Mouse (Mus musculus) urinary bladder, postnatal 0 days (tissue): Measurements from ENCODE around the gene Spata31d1b. TPM values are rescaled to one million over a fixed set of nuclear protein-coding genes. Genes with fewer than 3 reads are reported as not detected.

Experiments used
- polyA plus RNA-seq: library from polyadenylated mRNA; unstranded; fragments of >200 nt; fragmentation: Nextera tagmentation; extraction: Ambion mirVana; gene quantifications from 2 replicates; pipeline ENCODE4 v1.2.1, GENCODE M21; 2015

Gene Spata31d1b
- polyA plus RNA-seq: not detected in 2 replicates

GRCm38 (mm10) chr13:59711984-59712383 lies at the start of gene Spata31d1b:
Spata31d1b (plus strand) TSS chr13:59712284.

GRCm38 (mm10) chr13:59675151-59676011 lies 36.7 kb upstream of the Spata31d1b start, which contains the start of gene Golm1:
Golm1 (minus strand) TSS chr13:59675811.

GRCm38 (mm10) chr13:59694008-59694407 lies 18.1 kb upstream of the Spata31d1b start, which contains the start of gene 4921517D22Rik:
4921517D22Rik (minus strand) TSS chr13:59694108.

GRCm38 (mm10) chr13:59710230-59710629 lies 1.9 kb upstream of the Spata31d1b start, which contains the start of gene Spata31d1a:
Spata31d1a (minus strand) TSS chr13:59710330.

GRCm38 (mm10) chr13:59731652-59732051 lies 19.6 kb downstream of the Spata31d1b start, which contains the start of gene Spata31d1d:
Spata31d1d (minus strand) TSS chr13:59731752.

GRCm38 (mm10) chr13:59746711-59747110 lies 34.6 kb downstream of the Spata31d1b start, which contains the start of gene 1700014D04Rik:
1700014D04Rik (minus strand) TSS chr13:59746752.

Other genes with a start within 250 kb of the Spata31d1b start
- gene Agtpbp1, start 127.1 kb upstream of the Spata31d1b start, polyA plus RNA-seq: 17.9 and 20.9 TPM in 2 replicates
- gene Naa35, start 127.0 kb upstream of the Spata31d1b start, polyA plus RNA-seq: 46.9 and 55.7 TPM in 2 replicates
- gene Golm1, start 36.5 kb upstream of the Spata31d1b start, polyA plus RNA-seq: 17.8 and 18.2 TPM in 2 replicates
- gene 4921517D22Rik, start 18.2 kb upstream of the Spata31d1b start, polyA plus RNA-seq: not detected in 2 replicates
- not detected in 2 replicates for gene Spata31d1a, start 2.0 kb upstream of the Spata31d1b start, polyA plus RNA-seq
- gene Spata31d1d, start 19.5 kb downstream of the Spata31d1b start, polyA plus RNA-seq: not detected in 2 replicates
- not detected in 2 replicates for gene 1700014D04Rik, start 34.5 kb downstream of the Spata31d1b start, polyA plus RNA-seq
- 79.9 and 80.6 TPM in 2 replicates for gene Isca1, start 57.5 kb downstream of the Spata31d1b start, polyA plus RNA-seq
- gene Gm49354, start 70.0 kb downstream of the Spata31d1b start, polyA plus RNA-seq: not detected in 2 replicates
- gene Tut7, start 110.9 kb downstream of the Spata31d1b start, polyA plus RNA-seq: 28.7 and 34.7 TPM in 2 replicates